Mouse (Mus musculus) macrophage (primary cell): Measurements from ENCODE around the gene Rad21l. TPM values are rescaled to one million over a fixed set of nuclear protein-coding genes. Genes with fewer than 3 reads are reported as not detected.

ENCODE experiments used
- H3K27ac ChIP-seq: fragments of 350-480 bp; formaldehyde crosslinking; 2 replicates; pipeline ENCODE4 v1.9.0; 2021
- H3K36me3 ChIP-seq: fragments of 350-480 bp; formaldehyde crosslinking; 2 replicates; pipeline ENCODE4 v1.9.0; 2021; ENCODE audit errors: inconsistent target
- H3K4me3 ChIP-seq: fragments of 350-480 bp; formaldehyde crosslinking; 2 replicates; pipeline ENCODE4 v1.9.0; 2021; ENCODE audit errors: inconsistent target
- H3K79me2 ChIP-seq: fragments of 350-480 bp; formaldehyde crosslinking; 2 replicates; pipeline ENCODE4 v1.9.0; 2021; ENCODE audit errors: inconsistent target
- WGBS: methylation state at CpG from one replicate; pipeline ENCODE4 v1.1.7; 2026; ENCODE audit warnings: inconsistent platforms; ENCODE audit not compliant: missing documents; 5-methylcytosine and 5-hydroxymethylcytosine counted together
- polyA plus RNA-seq: library from polyadenylated mRNA; stranded (reverse); fragments of 250-400 nt; gene quantifications from 3 replicates; pipeline ENCODE4 v1.2.4, GENCODE M21; 2018; ENCODE audit warnings: inconsistent platforms

Rad21l gene
- polyA plus RNA-seq, 1 experiment from 2014 or later, result not detected

DNA sequence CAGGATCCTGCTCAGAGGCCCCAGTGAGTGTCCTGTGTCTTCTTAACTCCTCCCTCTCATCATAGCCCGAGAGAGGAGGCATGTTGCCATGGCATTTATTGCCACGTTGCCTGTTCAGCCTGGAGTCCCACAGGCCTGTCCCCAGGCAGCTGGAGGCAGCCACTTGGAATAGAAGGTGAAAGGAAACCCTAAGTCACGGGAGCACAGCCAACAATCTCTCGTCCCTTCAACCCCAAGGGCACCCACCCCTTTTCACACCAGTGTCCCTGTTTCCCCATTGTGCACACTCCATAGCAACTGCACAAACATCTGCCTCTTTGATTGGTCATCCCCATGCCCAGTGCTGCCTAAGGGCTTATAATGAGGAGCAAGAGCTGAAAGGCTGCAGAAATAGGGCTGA, 64.7 kb downstream of the Rad21l start:
- Histone ChIP-seq H3K36me3 (no peaks in the 10 kb centered on the region), H3K4me3 (no peak overlapping the region), H3K79me2 (no peaks in the 10 kb centered on the region), H3K27ac (no peak overlapping the region)
- 85% methylated on average over 4 of the region's 4 CpGs for WGBS

DNA sequence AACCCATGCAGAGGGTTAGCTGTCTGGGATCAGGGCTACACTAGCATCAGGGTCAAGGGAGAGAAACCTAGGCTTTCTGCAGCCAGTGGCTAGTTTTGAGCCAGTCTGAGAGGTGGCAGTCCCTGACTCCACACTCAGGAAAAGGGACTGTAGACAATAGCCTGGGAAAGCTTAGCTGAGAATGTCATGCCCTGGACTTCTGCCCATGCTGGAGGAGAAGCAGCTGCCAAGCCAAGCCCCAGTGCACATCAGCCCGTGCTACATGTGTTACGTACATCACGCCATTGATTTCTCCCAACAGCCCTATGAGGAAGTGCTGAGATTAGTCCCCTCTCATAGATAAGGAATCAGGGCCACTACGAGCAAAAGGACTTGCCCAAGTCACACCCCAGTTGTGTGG, 66.2 kb downstream of the Rad21l start:
- 73% methylated on average over 4 of the region's 4 CpGs for WGBS
- Histone ChIP-seq H3K27ac (no peak overlapping the region), H3K79me2 (no peaks in the 10 kb centered on the region), H3K36me3 (no peaks in the 10 kb centered on the region), H3K4me3 (no peak overlapping the region)

DNA sequence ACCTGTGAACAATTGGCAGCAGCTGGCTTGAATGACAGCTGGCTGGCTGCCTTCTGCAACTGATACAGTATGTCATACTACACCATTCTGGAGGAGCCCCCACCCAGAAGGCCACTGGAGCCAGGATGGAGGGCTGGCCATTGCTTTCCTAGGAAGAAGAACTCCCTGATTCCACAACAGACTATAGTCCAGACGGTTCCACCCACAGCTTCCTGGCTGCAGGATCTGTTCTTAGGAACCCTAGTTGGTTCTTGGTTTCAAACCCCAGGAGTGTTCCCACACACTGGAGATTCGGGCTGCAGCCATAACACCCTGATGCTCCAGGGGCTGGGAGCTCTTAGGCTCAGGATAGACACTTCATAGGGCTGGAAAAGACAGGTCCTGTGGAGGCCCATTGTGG, 70.3 kb downstream of the Rad21l start:
- no peak overlapping the region for H3K4me3 ChIP-seq
- H3K79me2 ChIP-seq, result no peaks in the 10 kb centered on the region
- H3K27ac ChIP-seq, result no peak overlapping the region
- 87% methylated on average over 2 of the region's 2 CpGs for WGBS
- H3K36me3 ChIP-seq, result no peaks in the 10 kb centered on the region

Other genes starting within 250 kb of the Rad21l start
- not detected in 3 replicates for gene 4921509C19Rik, start 192.4 kb downstream of the Rad21l start, polyA plus RNA-seq
- 55.7 to 112 TPM (median 97.3 TPM) in 3 replicates for gene Nsfl1c, start 174.4 kb downstream of the Rad21l start, polyA plus RNA-seq
- 135 to 176 TPM (median 151 TPM) in 3 replicates for gene Fkbp1a, start 126.0 kb downstream of the Rad21l start, polyA plus RNA-seq
- 0.25 TPM in 1 of 3 replicates, not detected in the others for gene Sdcbp2, start 95.9 kb downstream of the Rad21l start, polyA plus RNA-seq
- not detected in 3 replicates for gene Snph, start 35.9 kb downstream of the Rad21l start, polyA plus RNA-seq
- not detected in 3 replicates for gene Tmem74b, start 33.5 kb upstream of the Rad21l start, polyA plus RNA-seq
- 17.9 to 25.0 TPM (median 19.6 TPM) in 3 replicates for gene Psmf1, start 75.7 kb upstream of the Rad21l start, polyA plus RNA-seq
- gene Rspo4, start 174.4 kb upstream of the Rad21l start, polyA plus RNA-seq, result not detected in 3 replicates
- gene Angpt4, start 242.7 kb upstream of the Rad21l start, polyA plus RNA-seq, result not detected in 3 replicates